Mouse (Mus musculus): ENCODE measurements at regions not wholly inside any gene's neighbourhood (a gene's known extent, or its start where the extent isn't known, plus 50 kb on each side); places are given as distances from the start of the nearest gene placed in this dataset.

GRCm38 (mm10) chr14:102516765-102517164 lies 465.7 kb downstream of the Kctd12 start:
- TF ChIP-seq TCF3 (IDR thresholded peaks at IDR 0.05; ENCODE audit: insufficient read length, low read depth) (no peak), POLR2A (IDR thresholded peaks at IDR 0.05; ENCODE audit: insufficient read length, low read depth) (no peak), E2F4 (IDR thresholded peaks at IDR 0.05; ENCODE audit: insufficient read depth) (no peak), TCF12 (IDR thresholded peaks at IDR 0.05; ENCODE audit: insufficient read depth, poor library complexity, severe bottlenecking) (no peak), SRF (IDR thresholded peaks at IDR 0.05; ENCODE audit: control insufficient read depth, insufficient read length, low read depth) (no peak), MAX (IDR thresholded peaks at IDR 0.05; ENCODE audit: low read depth) (no peak), USF1 (IDR thresholded peaks at IDR 0.05; ENCODE audit: low read depth) (no peak), POLR2AphosphoS2 (IDR thresholded peaks at IDR 0.05; ENCODE audit: insufficient read length, low read depth) (no peak), CEBPB (IDR thresholded peaks at IDR 0.05; ENCODE audit: insufficient read depth, poor library complexity, severe bottlenecking) (no peak)

Measured in myocyte (in vitro differentiated cells).